Mouse (Mus musculus) spleen, adult 2 months (tissue): ENCODE results near the gene Slco2a1. TPM values are rescaled to one million over a fixed set of nuclear protein-coding genes. Genes with fewer than 3 reads are reported as not detected.

Experiments
- DNase-seq, 2 experiments: peaks; one replicate each; pipeline versions ENCODE4 v3.0.0 to v3.0.0-alpha.2; 2012 to 2021; ENCODE audit warnings: low spot score in 2 of 2, low read depth in 1 of 2
- H3K27ac ChIP-seq: fragments of 200-500 bp; 2 replicates; pipeline ENCODE4 v1.5.1; 2012; ENCODE audit warnings: low read length, inconsistent platforms; ENCODE audit not compliant: insufficient read depth
- H3K27me3 ChIP-seq: fragments of 200-500 bp; 2 replicates; pipeline ENCODE4 v1.6.1; 2012; ENCODE audit warnings: mild to moderate bottlenecking, moderate library complexity, low read length, inconsistent platforms; ENCODE audit not compliant: control insufficient read depth, insufficient read depth
- H3K36me3 ChIP-seq: fragments of 200-500 bp; 2 replicates; pipeline ENCODE4 v1.6.1; 2012; ENCODE audit warnings: mild to moderate bottlenecking, low read length, inconsistent platforms; ENCODE audit not compliant: control insufficient read depth, insufficient read depth
- H3K4me1 ChIP-seq: fragments of 200-500 bp; 2 replicates; pipeline ENCODE4 v1.6.1; 2011; ENCODE audit warnings: inconsistent platforms; ENCODE audit not compliant: control insufficient read depth, insufficient read depth, insufficient read length
- H3K4me3 ChIP-seq: fragments of 200-500 bp; 2 replicates; pipeline ENCODE4 v1.5.1; 2011; ENCODE audit warnings: mild to moderate bottlenecking, inconsistent platforms; ENCODE audit not compliant: insufficient read depth, insufficient read length; ENCODE audit errors: extremely low read depth
- CTCF ChIP-seq: fragments of 200-500 bp; IDR thresholded peaks from 2 replicates; pipeline ENCODE4 v1.5.1; 2011; ENCODE audit warnings: mild to moderate bottlenecking, inconsistent platforms; ENCODE audit not compliant: insufficient read depth, insufficient read length, insufficient replicate concordance; ENCODE audit errors: extremely low read depth
- POLR2A ChIP-seq: fragments of 200-500 bp; IDR thresholded peaks from 2 replicates; pipeline ENCODE4 v1.6.1; 2011; ENCODE audit warnings: low read depth, low read length, inconsistent platforms
- WGBS: fragments of 180-500 bp; shearing (Covaris S2); methylation state at CpG from one replicate; pipeline ENCODE4 v1.1.7; 2018; 5-methylcytosine and 5-hydroxymethylcytosine counted together
- polyA plus RNA-seq: library from polyadenylated mRNA; depleted of rRNA; stranded (reverse); fragments of >200 nt; gene quantifications from 2 replicates; pipeline ENCODE4 v1.2.3, GENCODE M21; 2012; rRNA removed

Slco2a1 gene
- polyA plus RNA-seq, 1 experiment: 57.0 TPM

DNA sequence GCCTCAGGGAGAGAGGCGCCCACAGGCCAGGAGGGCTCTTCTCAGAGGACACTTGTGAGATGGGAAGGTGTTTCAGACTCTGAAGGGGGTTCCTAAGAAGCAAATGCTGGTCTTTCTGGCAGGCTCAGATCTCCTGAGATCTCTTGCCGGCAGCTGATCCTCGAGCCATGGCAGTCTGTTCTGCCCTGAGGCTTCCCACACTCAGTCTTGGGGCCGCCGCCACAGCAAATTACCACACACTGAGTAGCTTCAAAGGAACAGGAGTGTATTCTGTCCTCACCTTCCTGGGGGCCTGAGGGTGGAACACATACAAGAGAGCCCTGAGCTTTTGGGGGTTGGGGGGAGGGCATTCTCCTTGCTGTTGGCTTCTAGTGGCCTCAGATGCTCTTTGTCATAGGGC lies 156.8 kb downstream of the Slco2a1 start:
- Histone ChIP-seq H3K4me1 (peaks cover 5% of the 10 kb centered on the region; the same call in 1 of the 2 replicates), H3K36me3 (no peaks in the 10 kb centered on the region), H3K27me3 (no peaks in the 10 kb centered on the region), H3K27ac (no peak overlapping the region), H3K4me3 (no peak overlapping the region)
- WGBS: 88% methylated on average over 5 of the region's 5 CpGs
- no peak for DNase-seq
- TF ChIP-seq POLR2A (no peak), CTCF (no peak)

Other genes starting within 250 kb of the Slco2a1 start
- 6.8 and 8.8 TPM in 2 replicates for gene Ryk, start 153.8 kb upstream of the Slco2a1 start, polyA plus RNA-seq
- 1.4 and 8.3 TPM in 2 replicates for gene Rab6b, start 123.1 kb downstream of the Slco2a1 start, polyA plus RNA-seq
- gene Srprb, start 213.4 kb downstream of the Slco2a1 start, polyA plus RNA-seq: 21.2 and 28.4 TPM in 2 replicates
- gene Gm20425, start 241.6 kb downstream of the Slco2a1 start, polyA plus RNA-seq: 2.6 TPM in 1 of 2 replicates, not detected in the other
- gene Trf, start 241.7 kb downstream of the Slco2a1 start, polyA plus RNA-seq: 259 and 287 TPM in 2 replicates